Mouse (Mus musculus) heart, embryonic 16.5 days (tissue): ENCODE results near the gene Slc26a10. TPM values are rescaled to one million over a fixed set of nuclear protein-coding genes. Genes with fewer than 3 reads are reported as not detected.
"Not testable (repeated sequence)": the region's sequence is repeated elsewhere in the genome, so short reads cannot be mapped to it uniquely, and the experiment has no call there.

Experiments used
- ATAC-seq: fragments of 200-750 bp; cut with Nextera tagmentation; replicated peaks from 2 replicates; pipeline ENCODE4 v1.8.0; 2017; ENCODE audit warnings: moderate number of reproducible peaks; ENCODE audit not compliant: insufficient read depth, low FRiP score; ENCODE audit errors: extremely low read depth
- H3K27ac ChIP-seq: fragments of 300-500 bp; sonication (generic); 2 replicates; pipeline ENCODE4 v1.5.1; 2014; ENCODE audit warnings: mild to moderate bottlenecking, low read length, control low read depth, moderate library complexity
- H3K27me3 ChIP-seq: fragments of 300-500 bp; sonication (generic); 2 replicates; pipeline ENCODE4 v1.6.1; 2014; ENCODE audit warnings: low read length, mixed read lengths; ENCODE audit not compliant: control insufficient read depth, insufficient read depth
- H3K36me3 ChIP-seq: fragments of 300-500 bp; sonication (generic); 2 replicates; pipeline ENCODE4 v1.6.1; 2014; ENCODE audit not compliant: control insufficient read depth, insufficient read depth
- H3K4me1 ChIP-seq: fragments of 300-500 bp; sonication (generic); 2 replicates; pipeline ENCODE4 v1.6.1; 2014; ENCODE audit warnings: low read length, mixed read lengths; ENCODE audit not compliant: control insufficient read depth, insufficient read depth
- H3K4me2 ChIP-seq: fragments of 300-500 bp; sonication (generic); 2 replicates; pipeline ENCODE4 v1.6.1; 2014; ENCODE audit warnings: low read depth, mild to moderate bottlenecking, control low read depth, low read length
- H3K4me3 ChIP-seq: fragments of 300-500 bp; sonication (generic); 2 replicates; pipeline ENCODE4 v1.5.1; 2014; ENCODE audit warnings: mild to moderate bottlenecking, control low read depth, low read length
- H3K9ac ChIP-seq: fragments of 300-500 bp; sonication (generic); 2 replicates; pipeline ENCODE4 v1.6.1; 2014; ENCODE audit warnings: low read length, control low read depth
- H3K9me3 ChIP-seq: fragments of 300-500 bp; sonication (generic); replicated peaks from 2 replicates; pipeline ENCODE4 v1.6.1; 2016; ENCODE audit warnings: low read length; ENCODE audit not compliant: control insufficient read depth
- WGBS: fragments of 180-500 bp; shearing (Covaris S2); extraction: QIAGEN DNeasy Blood & Tissue Kit; methylation state at CpG from one replicate; pipeline ENCODE4 v1.1.7; 2014; 5-methylcytosine and 5-hydroxymethylcytosine counted together
- polyA plus RNA-seq: library from polyadenylated mRNA; unstranded; fragments of >200 nt; fragmentation: Nextera tagmentation; extraction: Ambion mirVana; gene quantifications from 2 replicates; pipeline ENCODE4 v1.2.1, GENCODE M21; 2015

The Slc26a10 gene
- polyA plus RNA-seq, 1 experiment from 2014 or later, result 16.2 TPM

- no peak for ATAC-seq
- Histone ChIP-seq H3K9ac (no peak overlapping the region), H3K9me3 (no peaks in the 10 kb centered on the region; the same call in 1 of the 2 replicates), H3K4me1 (no peaks in the 10 kb centered on the region), H3K27me3 (no peaks in the 10 kb centered on the region), H3K4me3 (no peak overlapping the region), H3K4me2 (no peak overlapping the region), H3K36me3 (no peaks in the 10 kb centered on the region), H3K27ac (no peak overlapping the region)
- 58% methylated on average over 8 of the region's 8 CpGs for WGBS
Measured at GRCm38 (mm10) chr10:127141500-127141899, 38.9 kb downstream of the Slc26a10 start.

- H3K9me3 ChIP-seq, result no peaks in the 10 kb centered on the region; the same call in 1 of the 2 replicates
- no peak overlapping the region for H3K4me2 ChIP-seq
- ATAC-seq, result no peak
- no peak overlapping the region for H3K27ac ChIP-seq
- no peak overlapping the region for H3K9ac ChIP-seq
- 65% methylated on average over 11 of the region's 11 CpGs for WGBS
- no peaks in the 10 kb centered on the region for H3K36me3 ChIP-seq
- no peaks in the 10 kb centered on the region for H3K27me3 ChIP-seq
- H3K4me1 ChIP-seq, result no peaks in the 10 kb centered on the region
- H3K4me3 ChIP-seq, result no peak overlapping the region
Measured at GRCm38 (mm10) chr10:127140971-127141370, 39.5 kb downstream of the Slc26a10 start.

GRCm38 (mm10) chr10:127138328-127139141 is 41.9 kb downstream of the Slc26a10 start:
- Histone ChIP-seq H3K36me3 (no peaks in the 10 kb centered on the region), H3K4me2 (no peak overlapping the region), H3K27ac (no peak overlapping the region), H3K4me3 (no peak overlapping the region), H3K27me3 (no peaks in the 10 kb centered on the region), H3K9me3 (no peaks in the 10 kb centered on the region; the same call in 1 of the 2 replicates), H3K9ac (no peak overlapping the region), H3K4me1 (no peaks in the 10 kb centered on the region)
- 84% methylated on average over 18 of the region's 18 CpGs for WGBS
- no peak for ATAC-seq

- H3K27ac ChIP-seq, result no peak overlapping the region
- no peaks in the 10 kb centered on the region; the same call in 1 of the 2 replicates for H3K9me3 ChIP-seq
- H3K9ac ChIP-seq, result no peak overlapping the region
- 70% methylated on average over 3 of the region's 3 CpGs for WGBS
- H3K4me1 ChIP-seq, result no peaks in the 10 kb centered on the region
- no peak overlapping the region for H3K4me2 ChIP-seq
- ATAC-seq, result no peak
- no peaks in the 10 kb centered on the region for H3K36me3 ChIP-seq
- H3K4me3 ChIP-seq, result no peak overlapping the region
- no peaks in the 10 kb centered on the region for H3K27me3 ChIP-seq
Measured at GRCm38 (mm10) chr10:127137896-127138295, 42.5 kb downstream of the Slc26a10 start.

- no peaks in the 10 kb centered on the region for H3K27me3 ChIP-seq
- no peaks in the 10 kb centered on the region for H3K4me1 ChIP-seq
- no peak overlapping the region for H3K9ac ChIP-seq
- peak overlapping the region; percentile 17 for H3K27ac ChIP-seq
- H3K4me2 ChIP-seq, result no peak overlapping the region
- no peaks in the 10 kb centered on the region; the same call in 1 of the 2 replicates for H3K9me3 ChIP-seq
- ATAC-seq, result no peak
- 77% methylated on average over 4 of the region's 4 CpGs for WGBS
- H3K4me3 ChIP-seq, result no peak overlapping the region
- no peaks in the 10 kb centered on the region for H3K36me3 ChIP-seq
Measured at GRCm38 (mm10) chr10:127136510-127136909, 43.9 kb downstream of the Slc26a10 start.

- H3K36me3 ChIP-seq, result no peaks in the 10 kb centered on the region
- peak overlapping the region; percentile 1; the same call in 1 of the 2 replicates for H3K27ac ChIP-seq
- H3K9me3 ChIP-seq, result no peaks in the 10 kb centered on the region; the same call in 1 of the 2 replicates
- no peak overlapping the region; the same call in 1 of the 2 replicates for H3K9ac ChIP-seq
- 42% methylated on average over 8 of the region's 8 CpGs for WGBS
- H3K4me2 ChIP-seq, result no peak overlapping the region
- no peaks in the 10 kb centered on the region for H3K27me3 ChIP-seq
- H3K4me1 ChIP-seq, result no peaks in the 10 kb centered on the region
- no peak for ATAC-seq
- no peak overlapping the region for H3K4me3 ChIP-seq
Measured at GRCm38 (mm10) chr10:127135118-127135836, 45.2 kb downstream of the Slc26a10 start.

GRCm38 (mm10) chr10:127134394-127135035 is 45.9 kb downstream of the Slc26a10 start:
- not testable (repeated sequence) for H3K4me1 ChIP-seq, H3K27ac ChIP-seq, ATAC-seq, H3K9me3 ChIP-seq, H3K9ac ChIP-seq, H3K36me3 ChIP-seq, H3K4me3 ChIP-seq, H3K27me3 ChIP-seq, H3K4me2 ChIP-seq
- 78% methylated on average over 3 of the region's 3 CpGs for WGBS

GRCm38 (mm10) chr10:127132469-127132868 is 48.0 kb downstream of the Slc26a10 start:
- Histone ChIP-seq H3K27me3 (no peaks in the 10 kb centered on the region), H3K4me1 (no peaks in the 10 kb centered on the region), H3K9ac (no peak overlapping the region), H3K27ac (no peak overlapping the region), H3K9me3 (no peaks in the 10 kb centered on the region), H3K4me3 (no peak overlapping the region), H3K4me2 (no peak overlapping the region), H3K36me3 (no peaks in the 10 kb centered on the region)
- ATAC-seq, result no peak
- WGBS, result 50% methylated on average over 5 of the region's 5 CpGs
